Mouse (Mus musculus): Measurements from ENCODE around the gene Dtymk.
A peak's percentile ranks its signal among the peaks of the same experiment; 100 is the strongest.
"Not testable (repeated sequence)": the region's sequence is repeated elsewhere in the genome, so short reads cannot be mapped to it uniquely, and the experiment has no call there.

Gene Dtymk

GRCm38 (mm10) chr1:93803556-93804507 lies 2.1 kb upstream of the Dtymk start, which contains the start of gene Ing5:
Gene Ing5 (plus strand): TSS chr1:93803965.
- peak; percentile 98 to 100 for DNase-seq

GRCm38 (mm10) chr1:93802771-93803170 lies 1.0 kb upstream of the Dtymk start:
- no peak for DNase-seq

GRCm38 (mm10) chr1:93800670-93801503 lies 847 bp downstream of the Dtymk start:
- no peak for DNase-seq

- DNase-seq, result no peak
Observed at GRCm38 (mm10) chr1:93795886-93796285, 5.8 kb downstream of the Dtymk start.

GRCm38 (mm10) chr1:93794526-93794925 lies 7.2 kb downstream of the Dtymk start:
- DNase-seq, result no peak

GRCm38 (mm10) chr1:93786912-93787311 lies 14.8 kb downstream of the Dtymk start:
- no peak for DNase-seq

- DNase-seq, result no peak
Observed at GRCm38 (mm10) chr1:93776686-93777085, 25.0 kb downstream of the Dtymk start.

- no peak for DNase-seq
Observed at GRCm38 (mm10) chr1:93769901-93770300, 31.8 kb downstream of the Dtymk start.

GRCm38 (mm10) chr1:93767600-93767999 lies 34.1 kb downstream of the Dtymk start:
- DNase-seq, result no peak

- no peak for DNase-seq
Observed at GRCm38 (mm10) chr1:93764871-93765591, 36.7 kb downstream of the Dtymk start.

GRCm38 (mm10) chr1:93763531-93763930 lies 38.2 kb downstream of the Dtymk start:
- not testable (repeated sequence) for DNase-seq

- DNase-seq, result no peak
Observed at GRCm38 (mm10) chr1:93760076-93760475, 41.7 kb downstream of the Dtymk start.

- no peak for DNase-seq
Observed at GRCm38 (mm10) chr1:93756154-93756553, 45.6 kb downstream of the Dtymk start.

GRCm38 (mm10) chr1:93755618-93756017 lies 46.1 kb downstream of the Dtymk start:
- DNase-seq, result no peak

- DNase-seq, result no peak
Observed at GRCm38 (mm10) chr1:93755291-93755610, 46.5 kb downstream of the Dtymk start.

- peak; percentile 93 for DNase-seq
Observed at GRCm38 (mm10) chr1:93754573-93755290, 47.0 kb downstream of the Dtymk start, which contains the start of gene Thap4. Gene Thap4 (minus strand): TSS chr1:93754864.

GRCm38 (mm10) chr1:93753911-93754572 lies 47.7 kb downstream of the Dtymk start:
- peak in 1 of 2 experiments; percentile 29 for DNase-seq

- peak in 1 of 2 experiments; percentile 58 for DNase-seq
Observed at GRCm38 (mm10) chr1:93751290-93751689, 50.4 kb downstream of the Dtymk start, which contains the start of gene Atg4b. Gene Atg4b (plus strand): TSS chr1:93751500.

- no peak for DNase-seq
Observed at GRCm38 (mm10) chr1:93748539-93748938, 53.2 kb downstream of the Dtymk start.

- DNase-seq, result no peak
Observed at GRCm38 (mm10) chr1:93746179-93746578, 55.6 kb downstream of the Dtymk start.

- no peak for DNase-seq
Observed at GRCm38 (mm10) chr1:93742910-93743309, 58.8 kb downstream of the Dtymk start.
